Mouse (Mus musculus) retina, embryonic 14.5 days (tissue): ENCODE measurements around the gene Ckm.
A peak's percentile ranks its signal among the peaks of the same experiment; 100 is the strongest.

Experiments used
- DNase-seq: peaks from one replicate; pipeline ENCODE4 v3.0.0-alpha.2; 2015; ENCODE audit warnings: low spot score

Gene Ckm

GRCm38 (mm10) chr7:19388699-19389413, 15.7 kb upstream of the Ckm start:
- DNase-seq: peak; percentile 74

GRCm38 (mm10) chr7:19394484-19394883, 10.1 kb upstream of the Ckm start:
- no peak for DNase-seq

- peak; percentile 61 for DNase-seq
Measured at GRCm38 (mm10) chr7:19399496-19400280, 4.9 kb upstream of the Ckm start.

GRCm38 (mm10) chr7:19400946-19401345, 3.6 kb upstream of the Ckm start:
- no peak for DNase-seq

- DNase-seq: no peak
Measured at GRCm38 (mm10) chr7:19402535-19403112, 2.0 kb upstream of the Ckm start.

- peak; percentile 56 for DNase-seq
Measured at GRCm38 (mm10) chr7:19403731-19404296, 762 bp upstream of the Ckm start, which contains the start of gene Klc3. Gene Klc3, minus strand, starts transcription at chr7:19404104.

GRCm38 (mm10) chr7:19405417-19405816, 841 bp downstream of the Ckm start:
- DNase-seq: peak; percentile 93

- no peak for DNase-seq
Measured at GRCm38 (mm10) chr7:19409753-19410152, 5.2 kb downstream of the Ckm start.

- no peak for DNase-seq
Measured at GRCm38 (mm10) chr7:19410766-19411344, 6.3 kb downstream of the Ckm start.

- no peak for DNase-seq
Measured at GRCm38 (mm10) chr7:19411783-19412182, 7.2 kb downstream of the Ckm start.

GRCm38 (mm10) chr7:19413525-19413924, 8.9 kb downstream of the Ckm start:
- DNase-seq: no peak

- no peak for DNase-seq
Measured at GRCm38 (mm10) chr7:19416590-19416989, 12.0 kb downstream of the Ckm start.

- no peak for DNase-seq
Measured at GRCm38 (mm10) chr7:19420121-19420520, 15.5 kb downstream of the Ckm start.

- DNase-seq: peak; percentile 90
Measured at GRCm38 (mm10) chr7:19420821-19421636, 16.5 kb downstream of the Ckm start.

- DNase-seq: no peak
Measured at GRCm38 (mm10) chr7:19423083-19423482, 18.5 kb downstream of the Ckm start.

- no peak for DNase-seq
Measured at GRCm38 (mm10) chr7:19424051-19424450, 19.5 kb downstream of the Ckm start.

- no peak for DNase-seq
Measured at GRCm38 (mm10) chr7:19426349-19426748, 21.8 kb downstream of the Ckm start.

GRCm38 (mm10) chr7:19426888-19427287, 22.3 kb downstream of the Ckm start:
- DNase-seq: no peak

- no peak for DNase-seq
Measured at GRCm38 (mm10) chr7:19427999-19428650, 23.5 kb downstream of the Ckm start.

GRCm38 (mm10) chr7:19429726-19430125, 25.1 kb downstream of the Ckm start:
- peak; percentile 60 for DNase-seq

- DNase-seq: no peak
Measured at GRCm38 (mm10) chr7:19430402-19430801, 25.8 kb downstream of the Ckm start.
